Mouse (Mus musculus) kidney, adult 2 months (tissue): Measurements from ENCODE around the gene Ext2.

Experiments used
- CTCF ChIP-seq: fragments of 200-500 bp; conservative IDR thresholded peaks from 2 replicates; pipeline ENCODE4 v1.5.1; 2011; ENCODE audit warnings: low read depth, mild to moderate bottlenecking, control low read depth, low read length, moderate library complexity, mixed read lengths; ENCODE audit not compliant: insufficient read depth, insufficient read length
- POLR2A ChIP-seq: fragments of 200-500 bp; IDR thresholded peaks from one replicate; pipeline ENCODE4 v1.6.1; 2011; ENCODE audit warnings: low read depth, low read length, control low read depth

- TF ChIP-seq POLR2A = no peak
- TF ChIP-seq CTCF = no peak
These were observed 110.9 kb downstream of the Ext2 start for GRCm38 (mm10) chr2:93711460-93711859.
